Mouse (Mus musculus) heart, embryonic 10.5 days (tissue): Measurements from ENCODE around the gene Ovol3. TPM values are rescaled to one million over a fixed set of nuclear protein-coding genes. Genes with fewer than 3 reads are reported as not detected.

ENCODE experiments used
- DNase-seq: peaks from one replicate; pipeline ENCODE4 v3.0.0-alpha.2; 2017; ENCODE audit warnings: low spot score
- H3K27ac ChIP-seq: fragments of 300-500 bp; sonication (generic); 2 replicates; pipeline ENCODE4 v1.5.1; 2016; ENCODE audit warnings: mild to moderate bottlenecking
- H3K27me3 ChIP-seq: fragments of 300-500 bp; sonication (generic); 2 replicates; pipeline ENCODE4 v1.6.1; 2016; ENCODE audit warnings: mild to moderate bottlenecking; ENCODE audit not compliant: poor library complexity, insufficient read depth, severe bottlenecking
- H3K36me3 ChIP-seq: fragments of 300-500 bp; sonication (generic); 2 replicates; pipeline ENCODE4 v1.6.1; 2016; ENCODE audit warnings: mild to moderate bottlenecking, moderate library complexity
- H3K4me1 ChIP-seq: fragments of 300-500 bp; sonication (generic); 2 replicates; pipeline ENCODE4 v1.6.1; 2016; ENCODE audit warnings: mild to moderate bottlenecking
- H3K4me3 ChIP-seq: fragments of 300-500 bp; sonication (generic); 2 replicates; pipeline ENCODE4 v1.5.1; 2016; ENCODE audit warnings: mild to moderate bottlenecking, moderate library complexity
- H3K9me3 ChIP-seq: fragments of 300-500 bp; sonication (generic); 2 replicates; pipeline ENCODE4 v1.6.1; 2016; ENCODE audit warnings: mild to moderate bottlenecking, moderate library complexity
- WGBS: fragments of 180-500 bp; shearing (Covaris S2); methylation state at CpG from one replicate; pipeline ENCODE4 v1.1.7; 2016; 5-methylcytosine and 5-hydroxymethylcytosine counted together
- polyA plus RNA-seq: library from polyadenylated mRNA; unstranded; fragments of >200 nt; fragmentation: Nextera tagmentation; extraction: Ambion mirVana; gene quantifications from 2 replicates; pipeline ENCODE4 v1.2.1, GENCODE M21; 2016

The Ovol3 gene
- polyA plus RNA-seq, result not detected in 2 replicates

- Histone ChIP-seq H3K4me1 (peaks cover 19% of the 10 kb centered on the region), H3K36me3 (peaks cover 36% of the 10 kb centered on the region), H3K4me3 (no peak within 1 kb of the TSS), H3K9me3 (no peaks in the 10 kb centered on the region), H3K27me3 (no peaks in the 10 kb centered on the region), H3K27ac (no peak within 1 kb of the TSS)
- DNase-seq, result no peak
- 86% methylated on average over 4 of the region's 4 CpGs for WGBS
These were observed at the start of gene Ovol3 for GRCm38 (mm10) chr7:30235625-30236024. TSS of gene Ovol3 (minus strand) at chr7:30235725.

GRCm38 (mm10) chr7:30282740-30283139, 47.2 kb upstream of the Ovol3 start:
- H3K4me3 ChIP-seq, result no peak overlapping the region
- no peak for DNase-seq
- 70% methylated on average over 7 of the region's 7 CpGs for WGBS
- no peaks in the 10 kb centered on the region for H3K36me3 ChIP-seq
- H3K9me3 ChIP-seq, result no peaks in the 10 kb centered on the region
- no peak overlapping the region for H3K27ac ChIP-seq
- H3K27me3 ChIP-seq, result peaks cover 5% of the 10 kb centered on the region; the same call in 1 of the 2 replicates
- H3K4me1 ChIP-seq, result peaks cover 8% of the 10 kb centered on the region

DNA sequence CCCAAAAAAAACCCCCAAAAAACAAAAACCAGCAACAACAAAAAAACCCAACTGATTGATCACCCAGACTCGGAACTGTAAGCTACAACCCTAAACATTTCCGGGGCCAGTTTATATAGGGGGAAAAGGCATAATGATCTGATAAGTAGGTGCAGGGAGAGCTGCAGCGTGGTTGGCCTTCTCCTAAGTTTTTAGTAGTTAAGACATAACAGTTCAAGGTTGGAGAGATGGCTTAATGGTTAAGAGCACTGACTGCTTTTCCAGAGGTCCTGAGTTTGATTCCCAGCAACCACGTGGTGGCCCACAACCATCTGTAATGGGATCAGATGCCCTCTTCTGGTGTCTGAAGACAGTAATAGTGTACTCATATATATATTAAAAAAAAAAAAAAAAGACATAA, 46.0 kb upstream of the Ovol3 start:
- Histone ChIP-seq H3K9me3 (no peaks in the 10 kb centered on the region), H3K27me3 (peaks cover 3% of the 10 kb centered on the region; the same call in 1 of the 2 replicates), H3K36me3 (no peaks in the 10 kb centered on the region), H3K27ac (no peak overlapping the region), H3K4me3 (no peak overlapping the region), H3K4me1 (peaks cover 8% of the 10 kb centered on the region)
- WGBS, result 72% methylated on average over 4 of the region's 4 CpGs
- no peak for DNase-seq

GRCm38 (mm10) chr7:30280670-30281138, 45.2 kb upstream of the Ovol3 start:
- Histone ChIP-seq H3K9me3 (no peaks in the 10 kb centered on the region), H3K27ac (peak overlapping the region; percentile 91), H3K4me3 (peak overlapping the region; percentile 90)

GRCm38 (mm10) chr7:30279951-30280669, 44.6 kb upstream of the Ovol3 start, which contains the start of the genes Thap8 and Wdr62:
TSS of gene Thap8 (plus strand) at chr7:30280094.
TSS of gene Wdr62 (minus strand) at chr7:30280419.
- under 1% methylated on average over 49 of the region's 49 CpGs for WGBS
- no peaks in the 10 kb centered on the region for H3K27me3 ChIP-seq
- H3K9me3 ChIP-seq, result no peaks in the 10 kb centered on the region
- H3K4me3 ChIP-seq, result peak within 1 kb of the TSS; percentile 90
- H3K27ac ChIP-seq, result peak within 1 kb of the TSS; percentile 91
- no peaks in the 10 kb centered on the region for H3K36me3 ChIP-seq
- DNase-seq, result peak; percentile 97
- H3K4me1 ChIP-seq, result peaks cover 12% of the 10 kb centered on the region

More at GRCm38 (mm10) chr7:30280670-30281138, 45.2 kb upstream of the Ovol3 start:
- peak; percentile 93 for DNase-seq
- Histone ChIP-seq H3K4me1 (peaks cover 8% of the 10 kb centered on the region), H3K27me3 (no peaks in the 10 kb centered on the region; the same call in 1 of the 2 replicates), H3K36me3 (no peaks in the 10 kb centered on the region)
- under 1% methylated on average over 20 of the region's 20 CpGs for WGBS

DNA sequence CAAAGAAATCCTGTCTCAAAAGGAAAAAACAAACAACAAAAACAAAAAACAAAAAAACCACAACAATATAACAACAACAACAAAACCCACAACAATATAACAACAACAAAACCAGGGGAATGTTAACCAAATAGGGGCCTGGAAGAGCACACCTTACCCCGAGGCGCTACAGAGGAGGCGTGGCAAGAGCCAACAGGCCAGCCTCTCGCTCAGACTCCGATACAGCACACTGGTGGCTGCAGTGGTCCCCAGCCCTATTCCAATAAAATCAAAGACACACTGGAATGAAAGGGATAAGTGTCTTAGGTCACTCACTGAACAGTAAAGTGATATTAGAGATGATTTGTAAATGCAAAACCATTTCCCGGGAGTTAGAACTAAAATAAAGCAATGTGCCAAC, 44.0 kb upstream of the Ovol3 start:
- no peak for DNase-seq

GRCm38 (mm10) chr7:30278911-30279310, 43.4 kb upstream of the Ovol3 start:
- peaks cover 20% of the 10 kb centered on the region for H3K4me1 ChIP-seq
- peak overlapping the region; percentile 90; the same call in 1 of the 2 replicates for H3K4me3 ChIP-seq
- 51% methylated on average over 2 of the region's 2 CpGs for WGBS

More for the DNA sequence above, 44.0 kb upstream of the Ovol3 start:
- Histone ChIP-seq H3K27me3 (no peaks in the 10 kb centered on the region), H3K4me3 (peak overlapping the region; percentile 90), H3K27ac (peak overlapping the region; percentile 91), H3K9me3 (no peaks in the 10 kb centered on the region), H3K36me3 (no peaks in the 10 kb centered on the region), H3K4me1 (peaks cover 18% of the 10 kb centered on the region)
- under 1% methylated on average over 6 of the region's 6 CpGs for WGBS

DNA sequence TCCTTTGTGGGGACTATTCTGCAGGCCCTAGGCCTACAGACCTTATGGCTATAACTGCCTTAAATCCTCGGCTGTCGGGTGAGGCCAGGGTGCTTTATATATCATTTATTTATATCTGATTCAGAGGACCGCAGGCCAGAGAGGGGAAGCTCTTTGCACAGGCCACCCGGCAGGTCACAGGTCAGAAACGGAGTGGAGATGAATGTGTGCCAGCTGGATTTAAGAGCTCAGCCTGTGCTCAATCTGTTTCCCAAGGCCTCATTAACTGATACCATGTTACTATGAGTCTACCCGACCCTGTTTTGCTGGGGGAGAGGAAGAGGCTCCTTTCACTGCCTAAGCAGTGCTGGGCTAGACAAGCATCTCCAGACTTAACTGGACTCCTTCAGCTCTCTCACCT, 38.9 kb upstream of the Ovol3 start:
- no peaks in the 10 kb centered on the region for H3K9me3 ChIP-seq
- 76% methylated on average over 6 of the region's 6 CpGs for WGBS
- no peaks in the 10 kb centered on the region for H3K27me3 ChIP-seq
- H3K4me1 ChIP-seq, result peaks cover 12% of the 10 kb centered on the region
- no peak for DNase-seq
- peak overlapping the region; percentile 65; the same call in 1 of the 2 replicates for H3K27ac ChIP-seq
- peaks cover 36% of the 10 kb centered on the region for H3K36me3 ChIP-seq
- H3K4me3 ChIP-seq, result no peak overlapping the region

More at GRCm38 (mm10) chr7:30278911-30279310, 43.4 kb upstream of the Ovol3 start:
- Histone ChIP-seq H3K27ac (no peak overlapping the region), H3K36me3 (no peaks in the 10 kb centered on the region), H3K9me3 (no peaks in the 10 kb centered on the region), H3K27me3 (no peaks in the 10 kb centered on the region)
- DNase-seq, result no peak

DNA sequence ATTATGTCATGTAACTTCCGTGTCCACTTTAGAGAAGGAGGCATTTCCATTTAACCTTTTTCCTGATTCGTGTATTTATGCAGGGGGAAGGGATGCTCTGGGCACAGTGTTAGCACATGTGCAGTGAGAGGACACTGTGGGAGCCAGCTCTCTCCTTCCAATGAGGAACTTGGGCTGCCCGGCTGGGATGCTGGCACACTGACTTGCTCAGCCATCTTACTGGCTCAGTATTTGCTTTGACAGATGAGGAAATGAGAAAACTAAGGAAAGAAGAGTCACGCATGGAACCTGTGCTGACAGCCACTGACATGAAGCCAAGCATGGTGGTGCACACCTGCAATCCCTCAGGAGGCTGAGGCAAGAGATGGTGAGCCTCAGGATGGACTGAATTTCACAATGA, 34.1 kb upstream of the Ovol3 start:
- Histone ChIP-seq H3K27me3 (no peaks in the 10 kb centered on the region), H3K27ac (no peak overlapping the region), H3K4me1 (peaks cover 11% of the 10 kb centered on the region), H3K36me3 (peaks cover 67% of the 10 kb centered on the region), H3K9me3 (no peaks in the 10 kb centered on the region), H3K4me3 (no peak overlapping the region)
- DNase-seq, result no peak
- WGBS, result 88% methylated on average over 4 of the region's 4 CpGs

GRCm38 (mm10) chr7:30266780-30267179, 31.3 kb upstream of the Ovol3 start:
- Histone ChIP-seq H3K4me3 (no peak overlapping the region), H3K4me1 (peaks cover 8% of the 10 kb centered on the region), H3K27ac (peak overlapping the region; percentile 62), H3K27me3 (no peaks in the 10 kb centered on the region), H3K36me3 (peaks cover 71% of the 10 kb centered on the region), H3K9me3 (no peaks in the 10 kb centered on the region)
- WGBS, result 41% methylated on average over 3 of the region's 3 CpGs
- DNase-seq, result no peak

- H3K27ac ChIP-seq, result no peak overlapping the region
- no peak overlapping the region for H3K4me3 ChIP-seq
- H3K4me1 ChIP-seq, result peaks cover 8% of the 10 kb centered on the region
- H3K9me3 ChIP-seq, result no peaks in the 10 kb centered on the region
- no peak for DNase-seq
- 86% methylated on average over 7 of the region's 7 CpGs for WGBS
- peaks cover 71% of the 10 kb centered on the region for H3K36me3 ChIP-seq
- no peaks in the 10 kb centered on the region for H3K27me3 ChIP-seq
These were observed 30.4 kb upstream of the Ovol3 start for GRCm38 (mm10) chr7:30265935-30266334.

DNA sequence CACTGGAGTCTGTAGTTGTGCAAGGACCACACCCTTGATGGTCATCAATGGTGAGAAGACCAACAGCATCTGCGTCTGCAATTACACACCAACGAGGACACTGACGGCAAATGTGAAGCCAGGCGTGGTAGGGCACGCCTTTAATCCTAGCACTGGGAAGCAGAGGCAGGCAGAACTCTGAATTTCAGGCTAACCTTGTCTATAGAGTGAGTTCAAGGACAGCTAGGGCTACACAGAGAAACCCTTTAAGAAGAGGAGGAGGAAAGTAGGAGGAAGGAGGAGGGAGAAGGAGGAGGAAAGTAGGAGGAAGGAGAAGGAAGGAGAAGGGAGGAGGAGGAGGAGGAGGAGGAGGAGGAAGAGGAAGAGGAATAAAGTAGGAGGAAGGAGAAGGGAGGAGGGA, 30.0 kb upstream of the Ovol3 start:
- no peak for DNase-seq
- peaks cover 71% of the 10 kb centered on the region for H3K36me3 ChIP-seq
- no peak overlapping the region for H3K4me3 ChIP-seq
- H3K27ac ChIP-seq, result no peak overlapping the region
- 91% methylated on average over 5 of the region's 5 CpGs for WGBS
- no peaks in the 10 kb centered on the region for H3K9me3 ChIP-seq
- no peaks in the 10 kb centered on the region for H3K27me3 ChIP-seq
- H3K4me1 ChIP-seq, result peaks cover 8% of the 10 kb centered on the region

DNA sequence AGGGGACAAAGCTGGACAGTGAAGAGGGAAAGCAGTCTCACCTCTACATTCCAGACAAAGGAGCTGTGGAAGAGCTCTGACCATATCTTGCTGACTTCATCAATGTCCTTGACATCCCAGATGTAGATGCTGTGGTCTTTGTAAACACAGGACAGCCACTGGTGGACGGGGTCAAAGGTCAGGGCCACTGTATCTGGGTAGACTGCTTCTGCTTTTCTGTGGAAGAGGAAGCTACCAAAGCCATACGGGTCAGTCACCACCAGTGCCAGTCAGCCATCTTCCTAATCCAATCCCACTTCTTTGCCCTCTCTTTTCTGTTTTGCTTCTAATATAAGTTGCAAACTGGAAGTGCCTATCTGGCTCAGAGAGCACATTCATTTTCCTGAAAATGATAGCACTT, 29.5 kb upstream of the Ovol3 start:
- Histone ChIP-seq H3K4me3 (no peak overlapping the region), H3K36me3 (peaks cover 66% of the 10 kb centered on the region), H3K4me1 (peaks cover 8% of the 10 kb centered on the region)

More for the DNA sequence above, 29.5 kb upstream of the Ovol3 start:
- WGBS, result 79% methylated on average over 2 of the region's 2 CpGs
- no peak overlapping the region for H3K27ac ChIP-seq
- H3K27me3 ChIP-seq, result no peaks in the 10 kb centered on the region
- no peak for DNase-seq
- no peaks in the 10 kb centered on the region for H3K9me3 ChIP-seq
